Mouse (Mus musculus): ENCODE data around the gene Slc12a6.
"Not testable (repeated sequence)": the region's sequence is repeated elsewhere in the genome, so short reads cannot be mapped to it uniquely, and the experiment has no call there.

The Slc12a6 gene

DNA sequence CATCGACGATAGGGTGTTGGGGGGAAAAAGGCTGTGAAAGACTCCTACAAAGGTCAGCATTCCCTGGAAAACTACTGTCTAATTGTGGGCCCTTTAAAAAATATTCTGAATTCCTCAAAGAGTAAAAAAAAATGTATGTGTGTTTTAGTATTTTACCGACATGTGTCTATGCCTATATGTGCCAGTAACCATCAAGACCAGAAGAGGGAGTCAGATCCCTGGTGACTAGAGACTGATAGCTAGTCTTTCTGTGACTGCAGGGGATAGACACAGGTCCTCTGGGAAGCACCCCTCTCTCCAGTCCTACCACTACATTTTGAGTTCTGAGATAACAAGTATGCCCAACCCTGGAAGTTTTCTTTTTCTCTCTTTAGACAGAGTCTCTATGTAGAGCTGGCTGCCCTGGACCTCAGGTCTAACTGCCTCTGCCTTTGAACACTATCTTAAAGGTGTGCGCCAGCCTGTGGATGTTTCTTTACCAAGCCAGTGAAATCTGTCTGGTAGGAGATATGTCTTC lies 2.8 kb upstream of the Slc12a6 start:
- DNase-seq (ENCODE audit: low read depth, low spot score): no peak

- no peak for DNase-seq (ENCODE audit: low read depth, low spot score)
Observed at GRCm38 (mm10) chr2:112264364-112264763, 1.3 kb upstream of the Slc12a6 start.

DNA sequence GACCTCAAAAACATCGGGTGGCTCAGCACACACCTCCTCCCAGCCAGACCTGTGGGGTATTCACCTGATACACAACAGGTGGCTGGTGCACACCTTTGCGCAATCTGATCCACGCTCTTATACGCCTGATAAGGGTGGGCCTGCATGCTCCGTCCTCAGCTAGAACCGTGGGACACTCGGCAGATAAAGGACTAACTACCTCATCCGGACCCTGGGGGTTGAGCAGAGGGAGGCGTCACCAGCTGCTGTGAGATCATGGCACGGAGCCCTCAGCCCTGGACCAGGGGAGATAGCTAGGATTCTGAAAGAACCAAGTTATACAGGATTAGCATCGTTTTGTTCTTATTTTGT lies 592 bp downstream of the Slc12a6 start, which contains the start of gene Gm21985:
Gm21985 (plus strand) TSS at position 73 of the 351 bp plus-strand sequence.
- peak; percentile 47 for DNase-seq (ENCODE audit: low read depth, low spot score)

GRCm38 (mm10) chr2:112266780-112267179 lies 1.2 kb downstream of the Slc12a6 start:
- peak; percentile 23 for DNase-seq (ENCODE audit: low read depth, low spot score)

GRCm38 (mm10) chr2:112267547-112268269 lies 2.1 kb downstream of the Slc12a6 start:
- DNase-seq (ENCODE audit: low read depth, low spot score): no peak

- no peak for DNase-seq (ENCODE audit: low read depth, low spot score)
Observed at GRCm38 (mm10) chr2:112270011-112270410, 4.4 kb downstream of the Slc12a6 start.

DNA sequence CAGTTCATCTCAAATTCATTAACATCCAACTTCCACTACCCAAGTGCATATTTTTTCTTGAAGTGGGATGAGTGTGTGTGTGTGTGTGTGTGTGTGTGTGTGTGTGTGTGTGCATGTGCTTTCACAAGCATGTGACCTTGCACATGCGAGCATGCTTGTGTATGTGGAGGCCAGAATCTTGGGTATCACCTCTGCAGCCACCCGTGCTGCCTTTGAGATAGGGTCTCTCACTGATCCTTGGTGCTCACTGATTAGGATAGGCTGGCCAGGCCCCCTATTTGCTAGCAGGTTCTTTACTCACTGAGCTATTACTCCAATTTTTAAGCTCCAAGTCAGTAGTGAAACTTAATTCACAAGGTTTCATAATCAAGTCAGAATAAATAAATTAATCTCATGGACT lies 7.3 kb downstream of the Slc12a6 start:
- no peak for DNase-seq (ENCODE audit: low read depth, low spot score)

DNA sequence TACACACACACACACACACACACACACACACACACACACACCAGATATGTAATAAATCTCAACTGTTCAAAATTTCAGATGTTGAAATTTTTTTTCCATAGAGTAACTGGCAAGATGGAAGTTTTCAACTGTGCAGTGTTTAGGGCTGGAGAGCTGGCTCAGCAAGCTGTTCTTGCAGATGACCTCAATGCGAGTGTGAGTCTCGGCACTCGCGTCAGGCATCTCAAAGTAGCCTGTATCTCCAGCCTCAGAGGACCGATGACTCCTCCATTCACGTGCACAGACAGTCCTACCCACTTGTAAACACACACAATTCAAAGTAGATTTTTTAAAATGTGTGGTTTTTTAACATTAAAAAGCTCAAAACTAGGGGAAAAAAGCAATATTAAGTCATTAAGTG lies 7.8 kb downstream of the Slc12a6 start:
- no peak for DNase-seq (ENCODE audit: low read depth, low spot score)

DNA sequence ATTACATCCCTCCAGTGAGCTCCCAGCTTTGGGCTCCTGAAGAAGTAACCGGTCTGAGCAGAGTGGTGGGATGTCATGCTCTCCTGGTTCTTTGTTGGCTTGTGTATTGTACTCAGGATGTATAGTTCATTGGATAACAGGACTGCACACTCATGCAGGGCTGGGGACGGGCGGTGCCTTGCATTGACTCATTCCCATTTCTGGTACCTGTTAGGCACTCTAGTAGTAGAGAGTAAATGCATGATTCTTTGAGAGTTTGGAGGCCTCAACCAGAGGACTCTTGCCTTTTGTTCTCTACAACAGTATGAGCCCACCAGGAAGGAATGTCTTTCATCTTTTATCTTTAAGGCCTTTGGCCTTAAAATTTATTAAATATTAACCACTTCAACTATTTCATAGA lies 11.2 kb downstream of the Slc12a6 start:
- DNase-seq (ENCODE audit: low read depth, low spot score): no peak

- no peak for DNase-seq (ENCODE audit: low read depth, low spot score)
Observed at GRCm38 (mm10) chr2:112282846-112283245, 17.2 kb downstream of the Slc12a6 start.

GRCm38 (mm10) chr2:112284363-112285030 lies 18.9 kb downstream of the Slc12a6 start:
- peak; percentile 74 for DNase-seq (ENCODE audit: low read depth, low spot score)

DNA sequence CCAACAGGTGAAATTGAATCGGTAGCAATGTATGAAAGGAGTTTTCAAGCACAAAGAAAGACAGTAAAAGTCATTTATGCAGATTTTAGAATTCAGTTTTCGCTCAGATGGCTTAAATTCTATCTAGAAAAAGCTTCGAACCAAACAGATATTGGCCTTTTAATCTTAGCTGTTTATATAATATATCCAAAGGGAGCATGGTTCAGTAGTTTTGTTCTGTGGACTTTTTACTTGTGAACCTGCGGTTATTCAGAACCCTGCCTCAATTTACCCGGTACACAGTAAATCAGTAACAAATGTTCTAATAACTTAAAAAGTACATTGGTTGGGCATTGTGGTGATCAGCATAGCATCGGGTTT lies 19.4 kb downstream of the Slc12a6 start:
- DNase-seq (ENCODE audit: low read depth, low spot score): no peak

DNA sequence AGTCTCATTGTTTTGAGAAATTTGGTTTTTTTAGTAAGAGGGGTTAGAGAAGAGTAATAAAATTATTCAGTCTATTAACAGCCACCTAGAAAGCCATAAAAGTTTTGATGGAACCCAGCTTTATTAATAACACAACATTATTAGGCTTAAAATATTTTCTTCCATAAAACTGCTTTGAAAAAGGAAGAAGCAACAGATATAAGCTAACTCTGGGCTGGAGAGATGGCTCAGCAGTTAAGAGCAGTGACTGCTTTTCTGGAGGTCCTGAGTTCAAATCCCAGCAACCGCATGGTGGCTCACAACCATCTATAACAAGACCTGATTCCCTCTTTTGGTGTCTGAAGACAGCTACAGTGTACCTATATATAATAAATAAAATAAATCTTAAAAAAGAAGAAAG lies 20.4 kb downstream of the Slc12a6 start:
- not testable (repeated sequence) for DNase-seq (ENCODE audit: low read depth, low spot score)

GRCm38 (mm10) chr2:112287059-112287458 lies 21.4 kb downstream of the Slc12a6 start:
- DNase-seq (ENCODE audit: low read depth, low spot score): no peak

- DNase-seq (ENCODE audit: low read depth, low spot score): no peak
Observed at GRCm38 (mm10) chr2:112289507-112289906, 23.9 kb downstream of the Slc12a6 start.

- DNase-seq (ENCODE audit: low read depth, low spot score): no peak
Observed at GRCm38 (mm10) chr2:112292823-112293222, 27.2 kb downstream of the Slc12a6 start.

DNA sequence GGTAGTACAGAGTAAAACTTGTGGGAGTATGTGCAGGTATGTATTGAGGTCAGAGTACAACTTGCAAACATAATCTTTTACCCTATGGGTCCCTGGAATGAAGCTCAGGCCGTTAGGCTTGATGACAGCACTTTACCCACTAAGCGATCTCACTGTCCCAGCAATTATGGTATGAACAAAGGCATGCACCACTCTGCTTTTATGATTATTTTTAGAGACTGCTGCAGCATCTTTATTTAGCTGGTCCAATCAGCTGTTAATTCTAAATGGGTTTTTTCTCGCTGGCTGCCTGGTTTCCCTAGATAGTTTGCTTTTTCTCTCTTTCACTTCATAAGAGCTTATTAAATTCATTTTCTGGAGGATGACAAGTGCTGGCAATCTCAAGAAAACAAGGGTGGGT lies 30.6 kb downstream of the Slc12a6 start:
- DNase-seq (ENCODE audit: low read depth, low spot score): no peak

- no peak for DNase-seq (ENCODE audit: low read depth, low spot score)
Observed at GRCm38 (mm10) chr2:112298221-112298620, 32.6 kb downstream of the Slc12a6 start.

DNA sequence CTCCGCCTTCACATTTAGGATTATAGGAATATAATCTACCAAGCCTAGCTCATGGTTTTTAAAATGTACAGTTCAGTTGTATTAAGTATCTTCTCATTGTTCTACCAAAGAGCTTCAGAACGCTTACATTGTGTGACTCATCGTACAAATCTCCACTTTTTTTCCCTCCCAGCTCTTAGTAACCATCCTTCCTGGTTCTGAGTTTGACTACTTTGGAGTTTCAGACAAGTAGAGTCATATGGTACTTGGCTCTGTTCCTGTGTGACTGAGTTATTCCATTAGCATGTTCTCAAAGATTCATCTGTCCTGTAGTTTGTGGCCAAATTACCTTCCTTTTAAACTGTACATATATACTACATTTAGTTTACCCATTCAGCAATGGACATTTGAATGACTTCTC lies 43.0 kb downstream of the Slc12a6 start:
- no peak for DNase-seq (ENCODE audit: low read depth, low spot score)

DNA sequence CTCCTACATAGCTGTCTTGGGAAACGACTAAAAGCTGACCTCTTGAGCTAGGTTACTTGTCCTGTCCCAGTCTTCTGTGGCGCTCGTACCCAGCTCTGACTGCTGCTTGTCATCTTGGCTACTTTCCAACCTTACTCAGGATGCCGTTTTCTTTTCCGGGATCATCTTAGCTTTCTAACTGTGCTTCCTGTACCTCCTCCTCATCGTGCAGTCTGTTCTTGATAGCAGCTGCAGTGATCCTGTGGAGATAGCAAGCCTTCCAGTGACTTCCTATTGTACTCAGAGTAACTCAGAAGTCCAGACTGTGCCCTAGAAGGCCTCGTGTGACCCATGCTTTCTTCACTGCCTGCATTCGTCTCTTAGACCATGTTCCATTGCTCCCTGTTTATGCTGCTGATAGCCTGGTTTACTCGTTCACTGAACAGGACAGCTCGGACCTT lies 43.6 kb downstream of the Slc12a6 start:
- DNase-seq (ENCODE audit: low read depth, low spot score): no peak

GRCm38 (mm10) chr2:112315638-112316037 lies 50.0 kb downstream of the Slc12a6 start:
- no peak for DNase-seq (ENCODE audit: low read depth, low spot score)

DNA sequence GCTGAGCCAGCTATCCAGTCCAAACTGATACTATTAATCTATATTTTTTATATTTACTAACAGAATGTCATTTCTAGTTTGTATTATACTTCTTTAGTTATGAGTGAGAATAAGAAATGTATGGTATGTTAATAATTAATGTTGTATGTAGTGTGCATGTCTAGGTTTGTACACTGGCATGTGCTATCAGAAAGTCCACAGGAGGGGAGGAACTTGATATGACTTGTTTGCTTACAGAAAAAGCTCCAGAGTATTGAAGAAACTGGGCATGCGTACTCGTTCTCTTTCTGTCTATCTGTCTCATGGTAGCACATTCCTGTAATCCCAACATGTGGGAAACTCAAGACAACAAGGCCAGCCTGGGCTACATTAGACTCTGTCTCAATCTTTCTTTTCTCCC lies 52.6 kb downstream of the Slc12a6 start:
- no peak for DNase-seq (ENCODE audit: low read depth, low spot score)

- DNase-seq (ENCODE audit: low read depth, low spot score): no peak
Observed at GRCm38 (mm10) chr2:112318905-112319304, 53.3 kb downstream of the Slc12a6 start.

Measured in mesoderm, embryonic 11.5 days (tissue).